Mouse (Mus musculus) urinary bladder, postnatal 14 days (tissue): ENCODE measurements around the gene Rps6kb2.

Source experiments
- DNase-seq: peaks from one replicate; pipeline ENCODE4 v3.0.0; 2021; ENCODE audit warnings: low spot score

Rps6kb2 gene

GRCm38 (mm10) chr19:4118350-4118749 lies 44.8 kb downstream of the Rps6kb2 start:
- no peak for DNase-seq

GRCm38 (mm10) chr19:4117006-4117405 lies 46.1 kb downstream of the Rps6kb2 start:
- no peak for DNase-seq

GRCm38 (mm10) chr19:4115816-4116215 lies 47.3 kb downstream of the Rps6kb2 start:
- no peak for DNase-seq

- no peak for DNase-seq
Observed at GRCm38 (mm10) chr19:4115144-4115543, 48.0 kb downstream of the Rps6kb2 start.

- DNase-seq: no peak
Observed at GRCm38 (mm10) chr19:4114551-4114950, 48.6 kb downstream of the Rps6kb2 start.

GRCm38 (mm10) chr19:4113806-4114230 lies 49.3 kb downstream of the Rps6kb2 start:
- DNase-seq: no peak

- DNase-seq: peak; percentile 89
Observed at GRCm38 (mm10) chr19:4113186-4113805, 49.9 kb downstream of the Rps6kb2 start.

GRCm38 (mm10) chr19:4112063-4112960 lies 50.8 kb downstream of the Rps6kb2 start:
- no peak for DNase-seq

- DNase-seq: no peak
Observed at GRCm38 (mm10) chr19:4108535-4108934, 54.6 kb downstream of the Rps6kb2 start.

- no peak for DNase-seq
Observed at GRCm38 (mm10) chr19:4106654-4107053, 56.5 kb downstream of the Rps6kb2 start.

- no peak for DNase-seq
Observed at GRCm38 (mm10) chr19:4104675-4105194, 58.4 kb downstream of the Rps6kb2 start.
